Mouse (Mus musculus) CH12F3 (cell line): ENCODE measurements around the gene Gm6760.

Source experiments
- in situ Hi-C: fragments of 300-500 bp; cut with MboI; formaldehyde crosslinking; loops from 2 replicates; pipeline ENCODE4 v1.14.3; 2020; ENCODE audit warnings: low sequenced_read_pairs

Gene Gm6760

GRCm38 (mm10) chrX:64152098-64152497 is at the start of gene Gm6760:
Gene Gm6760, minus strand, starts transcription at chrX:64152198.
- in situ Hi-C loops: no loop called here

- in situ Hi-C loops: no loop called here
Observed at GRCm38 (mm10) chrX:64181246-64181645, 29.2 kb upstream of the Gm6760 start.

- in situ Hi-C loops: no loop called here
Observed at GRCm38 (mm10) chrX:64173248-64173647, 21.2 kb upstream of the Gm6760 start, which contains the start of gene 3830417A13Rik. Gene 3830417A13Rik, plus strand, starts transcription at chrX:64173548.
